Mouse (Mus musculus) liver, adult 2 months (tissue): ENCODE measurements around the gene Mettl16.

Experiments
- CTCF ChIP-seq: fragments of 200-500 bp; IDR thresholded peaks from 2 replicates; pipeline ENCODE4 v1.5.1; 2011; ENCODE audit warnings: low read depth, low read length, control low read depth
- POLR2A ChIP-seq: fragments of 200-500 bp; IDR thresholded peaks from 2 replicates; pipeline ENCODE4 v1.6.1; 2011; ENCODE audit warnings: low read length, control low read depth; ENCODE audit not compliant: insufficient read depth; ENCODE audit errors: extremely low read depth

GRCm38 (mm10) chr11:74857756-74858155 is 87.1 kb downstream of the Mettl16 start:
- TF ChIP-seq CTCF (no peak), POLR2A (no peak)
